Mouse (Mus musculus): ENCODE measurements around the gene Zfp207.

- TF ChIP-seq EP300 (IDR thresholded peaks at IDR 0.05; ENCODE audit: low read depth), result no peak
- TF ChIP-seq CTCF (IDR thresholded peaks at IDR 0.05; ENCODE audit: low read depth), result no peak
Observed at GRCm38 (mm10) chr11:80395930-80396329, 12.9 kb downstream of the Zfp207 start.

Measured in liver, embryonic 14.5 days (tissue).